Mouse (Mus musculus) embryonic facial prominence, embryonic 12.5 days (tissue): ENCODE measurements around the gene Pgpep1l. TPM values are rescaled to one million over a fixed set of nuclear protein-coding genes. Genes with fewer than 3 reads are reported as not detected.

Experiments used
- ATAC-seq: fragments of 200-750 bp; cut with Nextera tagmentation; 2 replicates; pipeline ENCODE4 v1.8.0; 2017; ENCODE audit not compliant: insufficient number of reproducible peaks, insufficient read depth, low FRiP score, low TSS enrichment
- H3K27ac ChIP-seq: fragments of 300-500 bp; sonication (generic); 2 replicates; pipeline ENCODE4 v1.5.1; 2016; ENCODE audit warnings: mild to moderate bottlenecking
- H3K27me3 ChIP-seq: fragments of 300-500 bp; sonication (generic); 2 replicates; pipeline ENCODE4 v1.6.1; 2016; ENCODE audit warnings: mild to moderate bottlenecking, moderate library complexity
- H3K36me3 ChIP-seq: fragments of 300-500 bp; sonication (generic); 2 replicates; pipeline ENCODE4 v1.6.1; 2016; ENCODE audit warnings: mild to moderate bottlenecking
- H3K4me1 ChIP-seq: fragments of 300-500 bp; sonication (generic); 2 replicates; pipeline ENCODE4 v1.6.1; 2016
- H3K4me2 ChIP-seq: fragments of 300-500 bp; sonication (generic); replicated peaks from 2 replicates; pipeline ENCODE4 v1.6.1; 2016; ENCODE audit warnings: mild to moderate bottlenecking, moderate library complexity
- H3K4me3 ChIP-seq: fragments of 300-500 bp; sonication (generic); 2 replicates; pipeline ENCODE4 v1.5.1; 2016; ENCODE audit warnings: mild to moderate bottlenecking
- H3K9ac ChIP-seq: fragments of 300-500 bp; sonication (generic); 2 replicates; pipeline ENCODE4 v1.6.1; 2016; ENCODE audit warnings: mild to moderate bottlenecking, moderate library complexity
- H3K9me3 ChIP-seq: fragments of 300-500 bp; sonication (generic); 2 replicates; pipeline ENCODE4 v1.6.1; 2016; ENCODE audit warnings: mild to moderate bottlenecking, moderate library complexity
- whole genome bisulfite sequencing: fragments of 180-500 bp; shearing (Covaris S2); methylation state at CpG from one replicate; pipeline ENCODE4 v1.1.7; 2016; 5-methylcytosine and 5-hydroxymethylcytosine counted together
- polyA plus RNA-seq: library from polyadenylated mRNA; unstranded; fragments of >200 nt; fragmentation: Nextera tagmentation; extraction: Ambion mirVana; gene quantifications from 2 replicates; pipeline ENCODE4 v1.2.1, GENCODE M21; 2016

Pgpep1l gene
- polyA plus RNA-seq = not detected in 2 replicates

DNA sequence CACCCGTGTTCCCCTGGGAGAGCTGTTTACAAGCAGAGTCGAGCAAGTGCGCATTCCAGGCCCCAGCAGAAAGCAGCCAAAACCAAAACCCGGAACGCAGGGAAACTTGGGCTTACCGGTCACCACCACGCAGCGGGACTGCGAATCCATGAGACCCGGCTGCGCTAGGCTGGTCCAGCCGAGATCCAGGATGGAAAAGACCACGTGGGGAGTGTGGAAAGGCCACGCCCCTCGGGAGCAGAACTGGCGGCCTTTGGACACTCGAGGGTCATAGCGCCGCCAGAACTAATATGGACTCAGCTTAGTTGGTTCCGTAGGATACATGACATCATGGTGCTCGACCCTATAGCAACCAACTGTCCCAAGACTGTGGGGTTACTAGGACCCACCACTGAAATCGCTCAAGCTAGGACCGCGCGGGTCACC lies at the start of gene Pgpep1l:
Gene Pgpep1l, minus strand, starts transcription at position 206 of the 426 bp plus-strand sequence.
- H3K9me3 ChIP-seq = no peaks in the 10 kb centered on the region
- peak within 1 kb of the TSS; percentile 57 for H3K4me2 ChIP-seq
- 7% methylated on average over 25 of the region's 25 CpGs for WGBS
- H3K36me3 ChIP-seq = no peaks in the 10 kb centered on the region
- peak within 1 kb of the TSS; percentile 28 for H3K4me3 ChIP-seq
- 0 out of 2 replicates have a peak within 1 kb of the TSS, but pooled peaks have one; percentile 17 for H3K27ac ChIP-seq
- H3K27me3 ChIP-seq = peaks cover 6% of the 10 kb centered on the region
- peak within 1 kb of the TSS; percentile 36; the same call in 1 of the 2 replicates for H3K9ac ChIP-seq
- H3K4me1 ChIP-seq = peaks cover 25% of the 10 kb centered on the region
- ATAC-seq = peak; percentile 50; the same call in 1 of the 2 replicates

GRCm38 (mm10) chr7:68313038-68313782 lies 49.2 kb upstream of the Pgpep1l start:
- WGBS = 51% methylated on average over 14 of the region's 14 CpGs
- peaks cover 23% of the 10 kb centered on the region; the same call in 1 of the 2 replicates for H3K4me1 ChIP-seq
- no peaks in the 10 kb centered on the region for H3K36me3 ChIP-seq
- no peak overlapping the region for H3K9ac ChIP-seq
- ATAC-seq = no peak
- H3K9me3 ChIP-seq = no peaks in the 10 kb centered on the region
- H3K27ac ChIP-seq = peak overlapping the region; percentile 18; the same call in 1 of the 2 replicates
- H3K4me2 ChIP-seq = no peak overlapping the region
- H3K27me3 ChIP-seq = no peaks in the 10 kb centered on the region
- H3K4me3 ChIP-seq = no peak overlapping the region

DNA sequence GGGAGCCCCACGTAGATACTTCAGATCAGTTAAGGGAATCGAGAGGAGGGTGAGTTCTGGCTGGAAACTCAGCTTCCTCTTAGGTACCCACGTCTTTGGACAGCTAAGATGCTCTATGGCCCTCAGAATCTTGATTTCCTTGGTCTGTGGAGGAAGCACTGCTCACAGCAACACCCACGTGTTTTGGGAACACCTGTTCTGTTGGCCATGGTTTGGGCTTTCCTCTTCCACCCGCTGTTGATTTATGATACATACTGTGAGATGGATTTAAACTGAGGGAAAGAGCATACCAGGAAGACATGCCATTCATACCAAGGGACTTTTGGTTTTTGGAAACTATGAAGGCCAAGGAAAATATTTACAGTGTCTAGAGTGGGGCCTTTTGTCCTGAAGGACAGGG lies 48.4 kb upstream of the Pgpep1l start:
- Histone ChIP-seq H3K9ac (no peak overlapping the region), H3K9me3 (no peaks in the 10 kb centered on the region), H3K4me2 (no peak overlapping the region), H3K36me3 (no peaks in the 10 kb centered on the region), H3K27ac (no peak overlapping the region; the same call in 1 of the 2 replicates), H3K4me3 (no peak overlapping the region), H3K27me3 (no peaks in the 10 kb centered on the region), H3K4me1 (peaks cover 23% of the 10 kb centered on the region; the same call in 1 of the 2 replicates)
- WGBS = 78% methylated on average over 5 of the region's 5 CpGs
- ATAC-seq = no peak

DNA sequence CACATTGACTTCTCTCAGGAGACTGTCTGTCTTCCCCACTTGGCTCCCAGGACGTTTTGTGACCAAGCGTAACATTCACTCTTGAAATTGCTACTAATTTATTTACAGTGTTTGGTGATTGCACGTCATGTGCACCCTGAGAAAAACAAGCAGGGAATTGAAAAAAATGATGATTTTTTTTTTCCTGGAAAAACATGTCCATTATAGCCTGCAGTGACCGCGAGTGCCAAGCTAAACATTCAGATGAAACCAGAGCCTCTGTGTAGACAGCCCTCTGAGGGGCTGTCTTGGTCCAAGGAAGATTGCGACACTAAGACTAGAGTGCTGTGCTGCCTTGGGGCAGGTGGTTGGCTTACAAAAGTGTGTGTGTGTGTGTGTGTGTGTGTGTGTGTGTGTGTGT lies 47.4 kb upstream of the Pgpep1l start:
- no peak overlapping the region for H3K4me3 ChIP-seq
- no peaks in the 10 kb centered on the region for H3K9me3 ChIP-seq
- H3K27ac ChIP-seq = 0 out of 2 replicates have a peak overlapping the region, but pooled peaks have one; percentile 18
- H3K4me1 ChIP-seq = peaks cover 23% of the 10 kb centered on the region; the same call in 1 of the 2 replicates
- 59% methylated on average over 6 of the region's 6 CpGs for whole genome bisulfite sequencing
- no peak overlapping the region for H3K9ac ChIP-seq
- no peak overlapping the region for H3K4me2 ChIP-seq
- no peaks in the 10 kb centered on the region for H3K36me3 ChIP-seq
- no peak for ATAC-seq
- no peaks in the 10 kb centered on the region for H3K27me3 ChIP-seq

- H3K36me3 ChIP-seq = no peaks in the 10 kb centered on the region
- H3K4me2 ChIP-seq = no peak overlapping the region
- ATAC-seq = no peak
- H3K9ac ChIP-seq = no peak overlapping the region
- no peak overlapping the region for H3K27ac ChIP-seq
- H3K9me3 ChIP-seq = no peaks in the 10 kb centered on the region
- no peak overlapping the region for H3K4me3 ChIP-seq
- 94% methylated on average over 8 of the region's 8 CpGs for WGBS
- peaks cover 15% of the 10 kb centered on the region; the same call in 1 of the 2 replicates for H3K4me1 ChIP-seq
- H3K27me3 ChIP-seq = no peaks in the 10 kb centered on the region
Observed at GRCm38 (mm10) chr7:68306756-68307155, 42.7 kb upstream of the Pgpep1l start.

- Histone ChIP-seq H3K4me3 (no peak overlapping the region), H3K4me1 (peaks cover 13% of the 10 kb centered on the region; the same call in 1 of the 2 replicates), H3K4me2 (no peak overlapping the region), H3K27ac (no peak overlapping the region), H3K9me3 (no peaks in the 10 kb centered on the region), H3K9ac (no peak overlapping the region), H3K27me3 (no peaks in the 10 kb centered on the region), H3K36me3 (no peaks in the 10 kb centered on the region)
- no peak for ATAC-seq
- whole genome bisulfite sequencing = 62% methylated on average over 11 of the region's 11 CpGs
Observed at GRCm38 (mm10) chr7:68305781-68306575, 41.9 kb upstream of the Pgpep1l start.

GRCm38 (mm10) chr7:68303685-68304084 lies 39.7 kb upstream of the Pgpep1l start:
- Histone ChIP-seq H3K27ac (peak overlapping the region; percentile 7; the same call in 1 of the 2 replicates), H3K4me3 (no peak overlapping the region), H3K9ac (no peak overlapping the region), H3K4me2 (no peak overlapping the region), H3K9me3 (no peaks in the 10 kb centered on the region), H3K4me1 (peaks cover 13% of the 10 kb centered on the region; the same call in 1 of the 2 replicates), H3K27me3 (no peaks in the 10 kb centered on the region), H3K36me3 (no peaks in the 10 kb centered on the region)
- WGBS = 14% methylated on average over 6 of the region's 6 CpGs
- no peak for ATAC-seq

GRCm38 (mm10) chr7:68302586-68303433 lies 38.8 kb upstream of the Pgpep1l start:
- Histone ChIP-seq H3K4me2 (peak overlapping the region; percentile 23), H3K4me1 (peaks cover 13% of the 10 kb centered on the region; the same call in 1 of the 2 replicates), H3K4me3 (no peak overlapping the region), H3K27me3 (no peaks in the 10 kb centered on the region), H3K36me3 (no peaks in the 10 kb centered on the region), H3K27ac (no peak overlapping the region), H3K9me3 (no peaks in the 10 kb centered on the region), H3K9ac (no peak overlapping the region)
- ATAC-seq = peak; percentile 75
- 23% methylated on average over 18 of the region's 18 CpGs for WGBS

GRCm38 (mm10) chr7:68301160-68301559 lies 37.1 kb upstream of the Pgpep1l start:
- no peak overlapping the region for H3K27ac ChIP-seq
- no peaks in the 10 kb centered on the region for H3K36me3 ChIP-seq
- H3K27me3 ChIP-seq = no peaks in the 10 kb centered on the region
- H3K4me3 ChIP-seq = no peak overlapping the region
- ATAC-seq = no peak
- H3K9me3 ChIP-seq = no peaks in the 10 kb centered on the region
- H3K9ac ChIP-seq = no peak overlapping the region
- H3K4me1 ChIP-seq = peaks cover 13% of the 10 kb centered on the region; the same call in 1 of the 2 replicates
- H3K4me2 ChIP-seq = no peak overlapping the region
- WGBS = 77% methylated on average over 7 of the region's 7 CpGs

DNA sequence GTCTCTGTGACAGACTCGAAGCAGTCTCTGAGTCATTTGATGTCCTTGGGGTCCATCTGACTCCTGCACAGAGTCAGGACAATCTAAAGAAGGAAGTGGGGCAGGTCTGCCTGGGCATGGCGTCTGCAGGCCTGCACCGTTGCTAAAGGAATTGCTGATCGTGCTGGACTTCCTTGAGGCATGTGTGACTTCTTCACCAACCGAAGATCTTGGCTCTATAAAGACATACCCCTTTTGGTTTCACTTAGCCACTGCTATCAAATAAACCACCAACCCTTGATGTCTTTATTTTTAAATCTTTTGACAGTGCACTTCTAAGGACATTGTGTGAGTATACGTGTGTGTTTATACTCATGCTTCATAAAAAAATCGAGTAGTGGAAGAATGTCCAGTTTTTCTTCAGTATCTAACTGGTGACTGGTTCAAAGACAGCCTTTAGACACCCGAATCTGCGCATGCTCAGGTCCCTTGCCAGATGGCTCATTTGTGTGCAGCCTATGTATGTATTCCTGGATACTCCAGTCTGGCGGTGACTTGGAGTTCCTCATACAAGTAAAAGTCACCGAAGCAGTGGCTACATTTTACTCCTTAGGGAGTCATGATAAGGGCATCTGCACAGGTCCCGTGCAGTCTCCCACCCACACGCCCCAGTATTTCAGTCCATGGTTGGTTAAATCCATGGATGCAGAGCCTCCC lies 34.5 kb upstream of the Pgpep1l start:
- 83% methylated on average over 13 of the region's 13 CpGs for WGBS
- Histone ChIP-seq H3K4me1 (peaks cover 15% of the 10 kb centered on the region), H3K9me3 (no peaks in the 10 kb centered on the region), H3K4me3 (no peak overlapping the region), H3K4me2 (no peak overlapping the region), H3K36me3 (no peaks in the 10 kb centered on the region), H3K27ac (no peak overlapping the region), H3K9ac (no peak overlapping the region), H3K27me3 (no peaks in the 10 kb centered on the region)
- ATAC-seq = no peak
